Mouse (Mus musculus) kidney, embryonic 14.5 days (tissue): ENCODE measurements around the gene Abca2. TPM values are rescaled to one million over a fixed set of nuclear protein-coding genes. Genes with fewer than 3 reads are reported as not detected.

ENCODE experiments used
- ATAC-seq: fragments of 200-750 bp; cut with Nextera tagmentation; 2 replicates; pipeline ENCODE4 v1.8.0; 2017; ENCODE audit warnings: moderate number of reproducible peaks, mild to moderate bottlenecking, moderate TSS enrichment, moderate library complexity; ENCODE audit not compliant: low FRiP score, low TSS enrichment
- H3K27ac ChIP-seq: fragments of 300-500 bp; sonication (generic); 2 replicates; pipeline ENCODE4 v1.5.1; 2014; ENCODE audit warnings: low read depth, mild to moderate bottlenecking, low read length, moderate library complexity, mixed read lengths
- H3K27me3 ChIP-seq: fragments of 300-500 bp; sonication (generic); 2 replicates; pipeline ENCODE4 v1.6.1; 2014; ENCODE audit warnings: mild to moderate bottlenecking, low read length; ENCODE audit not compliant: control insufficient read depth, insufficient read depth
- H3K36me3 ChIP-seq: fragments of 300-500 bp; sonication (generic); 2 replicates; pipeline ENCODE4 v1.6.1; 2014; ENCODE audit warnings: low read length, mixed read lengths; ENCODE audit not compliant: control insufficient read depth, insufficient read depth
- H3K4me1 ChIP-seq: fragments of 300-500 bp; sonication (generic); 2 replicates; pipeline ENCODE4 v1.6.1; 2014; ENCODE audit warnings: low read length, mixed read lengths; ENCODE audit not compliant: control insufficient read depth, insufficient read depth
- H3K4me2 ChIP-seq: fragments of 300-500 bp; sonication (generic); replicated peaks from 2 replicates; pipeline ENCODE4 v1.6.1; 2014; ENCODE audit warnings: low read depth, mild to moderate bottlenecking, low read length
- H3K4me3 ChIP-seq: fragments of 300-500 bp; sonication (generic); 2 replicates; pipeline ENCODE4 v1.5.1; 2014; ENCODE audit warnings: mild to moderate bottlenecking, low read length
- H3K9ac ChIP-seq: fragments of 300-500 bp; sonication (generic); 2 replicates; pipeline ENCODE4 v1.6.1; 2014; ENCODE audit warnings: low read depth, mild to moderate bottlenecking, low read length, moderate library complexity
- H3K9me3 ChIP-seq: fragments of 300-500 bp; sonication (generic); 2 replicates; pipeline ENCODE4 v1.6.1; 2016; ENCODE audit warnings: low read length; ENCODE audit not compliant: control insufficient read depth
- WGBS: fragments of 180-500 bp; shearing (Covaris S2); extraction: QIAGEN DNeasy Blood & Tissue Kit; methylation state at CpG from one replicate; pipeline ENCODE4 v1.1.7; 2014; 5-methylcytosine and 5-hydroxymethylcytosine counted together
- polyA plus RNA-seq: library from polyadenylated mRNA; unstranded; fragments of >200 nt; fragmentation: Nextera tagmentation; extraction: Ambion mirVana; gene quantifications from 2 replicates; pipeline ENCODE4 v1.2.1, GENCODE M21; 2014

The Abca2 gene
- polyA plus RNA-seq: 8.1 and 11.2 TPM in 2 replicates

- ATAC-seq: peak; percentile 86
- H3K9me3 ChIP-seq: no peaks in the 10 kb centered on the region
- no peaks in the 10 kb centered on the region for H3K36me3 ChIP-seq
- peak within 1 kb of the TSS; percentile 62; the same call in 1 of the 2 replicates for H3K27ac ChIP-seq
- WGBS: under 1% methylated on average over 54 of the region's 89 CpGs
- peak within 1 kb of the TSS; percentile 75 for H3K4me3 ChIP-seq
- H3K4me2 ChIP-seq: peak within 1 kb of the TSS; percentile 94
- peaks cover 16% of the 10 kb centered on the region for H3K4me1 ChIP-seq
- peak within 1 kb of the TSS; percentile 84 for H3K9ac ChIP-seq
- peaks cover 7% of the 10 kb centered on the region for H3K27me3 ChIP-seq
Observed at GRCm38 (mm10) chr2:25428442-25429236, at the start of gene Abca2. Abca2 (plus strand) TSS chr2:25428703.

- Histone ChIP-seq H3K4me2 (no peak overlapping the region), H3K4me3 (no peak overlapping the region), H3K4me1 (no peaks in the 10 kb centered on the region), H3K9me3 (no peaks in the 10 kb centered on the region), H3K36me3 (no peaks in the 10 kb centered on the region), H3K27me3 (no peaks in the 10 kb centered on the region), H3K27ac (no peak overlapping the region), H3K9ac (no peak overlapping the region)
- 77% methylated on average over 5 of the region's 5 CpGs for WGBS
- no peak for ATAC-seq
Observed at GRCm38 (mm10) chr2:25384492-25384891, 44.0 kb upstream of the Abca2 start.

- no peaks in the 10 kb centered on the region for H3K9me3 ChIP-seq
- H3K4me3 ChIP-seq: no peak overlapping the region
- ATAC-seq: no peak
- WGBS: 73% methylated on average over 5 of the region's 5 CpGs
- H3K27me3 ChIP-seq: peaks cover 19% of the 10 kb centered on the region; the same call in 1 of the 2 replicates
- no peak overlapping the region for H3K27ac ChIP-seq
- H3K4me1 ChIP-seq: peaks cover 17% of the 10 kb centered on the region; the same call in 1 of the 2 replicates
- H3K9ac ChIP-seq: no peak overlapping the region
- no peak overlapping the region for H3K4me2 ChIP-seq
- H3K36me3 ChIP-seq: no peaks in the 10 kb centered on the region
Observed at GRCm38 (mm10) chr2:25391266-25391665, 37.2 kb upstream of the Abca2 start.

- Histone ChIP-seq H3K4me3 (no peak overlapping the region), H3K27me3 (peaks cover 44% of the 10 kb centered on the region), H3K27ac (no peak overlapping the region), H3K36me3 (no peaks in the 10 kb centered on the region), H3K9me3 (no peaks in the 10 kb centered on the region), H3K4me1 (peaks cover 17% of the 10 kb centered on the region; the same call in 1 of the 2 replicates), H3K9ac (no peak overlapping the region), H3K4me2 (no peak overlapping the region)
- no peak for ATAC-seq
- 42% methylated on average over 3 of the region's 3 CpGs for WGBS
Observed at GRCm38 (mm10) chr2:25394281-25395221, 34.0 kb upstream of the Abca2 start.

GRCm38 (mm10) chr2:25395721-25396596, 32.5 kb upstream of the Abca2 start, which contains the start of gene Entpd2:
Entpd2 (plus strand) TSS chr2:25395874.
- Histone ChIP-seq H3K4me1 (peaks cover 17% of the 10 kb centered on the region; the same call in 1 of the 2 replicates), H3K9ac (peak within 1 kb of the TSS; percentile 7; the same call in 1 of the 2 replicates), H3K27me3 (peaks cover 58% of the 10 kb centered on the region), H3K9me3 (no peaks in the 10 kb centered on the region), H3K4me2 (peak within 1 kb of the TSS; percentile 71), H3K36me3 (no peaks in the 10 kb centered on the region), H3K4me3 (peak within 1 kb of the TSS; percentile 45), H3K27ac (no peak within 1 kb of the TSS)
- under 1% methylated on average over 57 of the region's 57 CpGs for WGBS
- peak; percentile 51 for ATAC-seq

GRCm38 (mm10) chr2:25396597-25396983, 31.9 kb upstream of the Abca2 start:
- H3K4me2 ChIP-seq: peak overlapping the region; percentile 71
- no peak overlapping the region for H3K9ac ChIP-seq

GRCm38 (mm10) chr2:25397010-25397409, 31.5 kb upstream of the Abca2 start:
- Histone ChIP-seq H3K4me2 (no peak overlapping the region), H3K4me1 (peaks cover 17% of the 10 kb centered on the region; the same call in 1 of the 2 replicates)
- ATAC-seq: no peak

More at GRCm38 (mm10) chr2:25396597-25396983, 31.9 kb upstream of the Abca2 start:
- H3K27ac ChIP-seq: no peak overlapping the region
- peaks cover 17% of the 10 kb centered on the region; the same call in 1 of the 2 replicates for H3K4me1 ChIP-seq
- peak overlapping the region; percentile 45; the same call in 1 of the 2 replicates for H3K4me3 ChIP-seq
- ATAC-seq: no peak
- H3K27me3 ChIP-seq: peaks cover 62% of the 10 kb centered on the region
- H3K9me3 ChIP-seq: no peaks in the 10 kb centered on the region
- WGBS: 27% methylated on average over 3 of the region's 3 CpGs
- H3K36me3 ChIP-seq: no peaks in the 10 kb centered on the region

GRCm38 (mm10) chr2:25398065-25398464, 30.4 kb upstream of the Abca2 start:
- Histone ChIP-seq H3K9me3 (no peaks in the 10 kb centered on the region), H3K4me2 (no peak overlapping the region), H3K27me3 (peaks cover 75% of the 10 kb centered on the region), H3K9ac (no peak overlapping the region), H3K36me3 (no peaks in the 10 kb centered on the region), H3K27ac (no peak overlapping the region), H3K4me3 (no peak overlapping the region), H3K4me1 (peaks cover 17% of the 10 kb centered on the region; the same call in 1 of the 2 replicates)
- no peak for ATAC-seq
- WGBS: 91% methylated on average over 7 of the region's 7 CpGs

More at GRCm38 (mm10) chr2:25397010-25397409, 31.5 kb upstream of the Abca2 start:
- no peak overlapping the region for H3K4me3 ChIP-seq
- H3K9ac ChIP-seq: no peak overlapping the region
- H3K36me3 ChIP-seq: no peaks in the 10 kb centered on the region
- 28% methylated on average over 1 of the region's 1 CpGs for WGBS
- no peak overlapping the region for H3K27ac ChIP-seq
- peaks cover 65% of the 10 kb centered on the region for H3K27me3 ChIP-seq
- H3K9me3 ChIP-seq: no peaks in the 10 kb centered on the region
